11 mouse cellular contexts compared by ENCODE assay signal in the genomic region with DNA sequence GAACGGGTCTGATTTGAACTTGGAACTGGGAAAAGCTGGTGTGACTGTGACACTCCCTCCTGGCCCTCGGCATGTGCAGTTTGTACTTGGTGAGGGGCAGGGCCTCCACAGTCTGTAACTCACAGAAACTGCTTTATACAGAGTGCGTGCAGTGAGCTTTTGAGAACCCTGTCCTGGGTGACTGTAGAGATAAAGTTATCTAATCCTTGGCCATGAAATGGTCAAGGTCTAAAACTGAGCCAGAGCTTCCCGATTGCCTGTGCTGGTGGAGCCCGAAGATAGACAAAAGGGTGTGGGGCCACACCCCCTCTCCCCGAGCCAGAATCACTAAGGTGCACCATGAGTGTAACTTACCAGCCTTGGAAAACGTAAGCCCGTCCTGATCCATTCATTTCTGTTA. TPM values are rescaled to one million over a fixed set of nuclear protein-coding genes. Genes with fewer than 3 reads are reported as not detected.
A peak's percentile ranks its signal among the peaks of the same experiment; 100 is the strongest.
DNase-seq lines count a peak whose midpoint lies in the region; ATAC-seq and TF ChIP-seq lines count a peak whose summit lies in the region.
"Had no signal": no experiment of that assay in that cellular context is flagged by ENCODE, and none has a peak within 500 bp of the region (broad histone marks: within the 10 kb centered on the region; RNA-seq: fewer than 3 reads in every experiment).

No protein-coding gene starts in this region.

- H3K4me1 ChIP-seq in embryonic facial prominence, embryonic 12.5 days, result peaks cover 86% of the 10 kb centered on the region
- H3K4me1 ChIP-seq in liver, embryonic 15.5 days (replicated peaks), result peaks cover 27% of the 10 kb centered on the region

- peak; percentile 71 to 87 for DNase-seq in adrenal gland, adult (ENCODE audit: inconsistent age in 2 of 2, low spot score in 1 of 2)
- DNase-seq in adrenal gland, postnatal 4 days (ENCODE audit: low spot score in 2 of 2), result no peak
- no peak for DNase-seq in layer of hippocampus, adult 2 months (ENCODE audit: low spot score in 2 of 2)
- DNase-seq in layer of hippocampus, postnatal 36 days, result no peak
- DNase-seq in natural killer cell, adult 2 months (ENCODE audit: low spot score in 2 of 2), result no peak
- DNase-seq: kidney, postnatal 25 days; left cerebral cortex, postnatal 4 days; right cerebral cortex, postnatal 25 days had no signal

- H3K4me3 ChIP-seq in layer of hippocampus, adult 2 months, result no peak overlapping the region
- H3K4me3 ChIP-seq in embryonic facial prominence, embryonic 12.5 days, result no peak overlapping the region
- H3K4me3 ChIP-seq in liver, embryonic 15.5 days (replicated peaks), result no peak overlapping the region

- ATAC-seq in embryonic facial prominence, embryonic 12.5 days (ENCODE audit: insufficient number of reproducible peaks, insufficient read depth, low FRiP score, low TSS enrichment), result no peak
- peak; percentile 44; the same call in 1 of the 2 replicates for ATAC-seq in liver, embryonic 15.5 days (ENCODE audit: insufficient read depth)
- no peak for ATAC-seq in frontal cortex, adult (ENCODE audit: low TSS enrichment)

- peak overlapping the region; percentile 21; the same call in 1 of the 2 replicates for H3K27ac ChIP-seq in layer of hippocampus, adult 2 months
- H3K27ac ChIP-seq in embryonic facial prominence, embryonic 12.5 days, result peak overlapping the region; percentile 91
- H3K27ac ChIP-seq in liver, embryonic 15.5 days (replicated peaks), result no peak overlapping the region

- no peak for TF ChIP-seq CTCF in layer of hippocampus, adult 2 months (conservative IDR thresholded peaks at IDR 0.05)

- H3K9me3 ChIP-seq in embryonic facial prominence, embryonic 12.5 days, result no peaks in the 10 kb centered on the region
- no peaks in the 10 kb centered on the region for H3K9me3 ChIP-seq in liver, embryonic 15.5 days (replicated peaks)

- WGBS in embryonic facial prominence, embryonic 12.5 days, result 54% methylated on average over 8 of the region's 8 CpGs
- 33% methylated on average over 8 of the region's 8 CpGs for WGBS in liver, embryonic 15.5 days (ENCODE audit: insufficient replicate concordance)

- no peak overlapping the region for H3K9ac ChIP-seq in embryonic facial prominence, embryonic 12.5 days
- no peak overlapping the region for H3K9ac ChIP-seq in liver, embryonic 15.5 days

- H3K4me2 ChIP-seq in embryonic facial prominence, embryonic 12.5 days (replicated peaks), result no peak overlapping the region
- no peak overlapping the region for H3K4me2 ChIP-seq in liver, embryonic 15.5 days

- H3K36me3 ChIP-seq in embryonic facial prominence, embryonic 12.5 days, result 0 out of 2 replicates have a peak, but pooled peaks cover under 1% of the 10 kb centered on the region
- peaks cover 10% of the 10 kb centered on the region; the same call in 1 of the 2 replicates for H3K36me3 ChIP-seq in liver, embryonic 15.5 days (replicated peaks)

- H3K27me3 ChIP-seq in embryonic facial prominence, embryonic 12.5 days, result no peaks in the 10 kb centered on the region
- no peaks in the 10 kb centered on the region for H3K27me3 ChIP-seq in liver, embryonic 15.5 days

RNA-seq across cellular contexts. Expression of a gene that starts 58.2 kb away (rescaled TPM):
- 100 to 1,000 TPM; 343 to 361 TPM for total RNA-seq in adrenal gland, postnatal 4 days (2021)
- 100 to 1,000 TPM; 374 to 416 TPM for total RNA-seq in layer of hippocampus, adult 2 months (2021)
- total RNA-seq in layer of hippocampus, postnatal 36 days (2021), result 100 to 1,000 TPM; 417 to 423 TPM
- 415 TPM in 2 replicates for polyA plus RNA-seq in embryonic facial prominence, embryonic 12.5 days (2016; fragmentation: Nextera tagmentation; extraction: Ambion mirVana)
- polyA plus RNA-seq in liver, embryonic 15.5 days (2015; fragmentation: Nextera tagmentation; extraction: Ambion mirVana), result 148 and 153 TPM in 2 replicates

RNA-seq across cellular contexts. Expression of a gene that starts 59.6 kb away (rescaled TPM):
- 10 to 100 TPM in 1 of 2 experiments, 1 to 10 TPM in 1; 9.8 to 10.6 TPM for total RNA-seq in adrenal gland, postnatal 4 days (2021)
- 10 to 100 TPM; 12.5 to 13.3 TPM for total RNA-seq in layer of hippocampus, adult 2 months (2021)
- total RNA-seq in layer of hippocampus, postnatal 36 days (2021), result 10 to 100 TPM; 11.9 to 13.2 TPM
- 15.0 and 17.0 TPM in 2 replicates for polyA plus RNA-seq in embryonic facial prominence, embryonic 12.5 days (2016; fragmentation: Nextera tagmentation; extraction: Ambion mirVana)
- 12.7 and 15.2 TPM in 2 replicates for polyA plus RNA-seq in liver, embryonic 15.5 days (2015; fragmentation: Nextera tagmentation; extraction: Ambion mirVana)

RNA-seq across cellular contexts. Expression of a gene that starts 59.7 kb away (rescaled TPM):
- total RNA-seq in adrenal gland, postnatal 4 days (2021), result 10 to 100 TPM; 63.6 to 67.5 TPM
- 10 to 100 TPM; 31.6 to 32.9 TPM for total RNA-seq in layer of hippocampus, adult 2 months (2021)
- total RNA-seq in layer of hippocampus, postnatal 36 days (2021), result 10 to 100 TPM; 32.1 to 32.3 TPM
- 134 TPM in 2 replicates for polyA plus RNA-seq in embryonic facial prominence, embryonic 12.5 days (2016; fragmentation: Nextera tagmentation; extraction: Ambion mirVana)
- 48.3 and 57.1 TPM in 2 replicates for polyA plus RNA-seq in liver, embryonic 15.5 days (2015; fragmentation: Nextera tagmentation; extraction: Ambion mirVana)

Comparison
In these comparisons a context has a peak if more than half of its experiments do, and no peak if none do; other contexts are left out.
1. DNase-seq: peak in adrenal gland, adult (2 of 2); none in adrenal gland, postnatal 4 days (0 of 2), layer of hippocampus, adult 2 months (0 of 2), layer of hippocampus, postnatal 36 days (0 of 2) and natural killer cell, adult 2 months (0 of 2).